In genomic region chr9:109090446-109090845, GRCm38 (mm10) we compare ENCODE assay signal across 17 mouse cellular contexts. TPM values are rescaled to one million over a fixed set of nuclear protein-coding genes. Genes with fewer than 3 reads are reported as not detected.
A peak's percentile ranks its signal among the peaks of the same experiment; 100 is the strongest.
DNase-seq lines count a peak whose midpoint lies in the region; ATAC-seq and TF ChIP-seq lines count a peak whose summit lies in the region.
"Had no signal": no experiment of that assay in that cellular context is flagged by ENCODE, and none has a peak within 500 bp of the region (broad histone marks: within the 10 kb centered on the region; RNA-seq: fewer than 3 reads in every experiment).

No protein-coding gene starts in this region.

- peaks cover 19% of the 10 kb centered on the region for H3K4me1 ChIP-seq in forebrain, embryonic 11.5 days (replicated peaks; ENCODE audit: control insufficient read depth, insufficient read depth, low read length)
- peaks cover 9% of the 10 kb centered on the region for H3K4me1 ChIP-seq in forebrain, postnatal 0 days (ENCODE audit: insufficient read depth)
- H3K4me1 ChIP-seq in lung, embryonic 14.5 days (ENCODE audit: insufficient read depth) = peaks cover 14% of the 10 kb centered on the region
- H3K4me1 ChIP-seq in lung, adult 2 months (ENCODE audit: control insufficient read depth, insufficient read depth, low read length) = peaks cover 2% of the 10 kb centered on the region
- peaks cover 17% of the 10 kb centered on the region for H3K4me1 ChIP-seq in liver, postnatal 0 days (ENCODE audit: insufficient read depth)
- H3K4me1 ChIP-seq in stomach, postnatal 0 days (replicated peaks; ENCODE audit: control insufficient read depth, insufficient read depth) = peaks cover 4% of the 10 kb centered on the region; the same call in 1 of the 2 replicates

- H3K27me3 ChIP-seq in forebrain, embryonic 11.5 days (ENCODE audit: control insufficient read depth, insufficient read depth, low read length) = no peaks in the 10 kb centered on the region
- no peaks in the 10 kb centered on the region for H3K27me3 ChIP-seq in forebrain, postnatal 0 days (ENCODE audit: insufficient read depth, low read length)
- H3K27me3 ChIP-seq in lung, embryonic 14.5 days (ENCODE audit: insufficient read depth, low read length) = no peaks in the 10 kb centered on the region
- peaks cover 15% of the 10 kb centered on the region for H3K27me3 ChIP-seq in liver, postnatal 0 days (ENCODE audit: insufficient read depth, low read length)
- no peaks in the 10 kb centered on the region for H3K27me3 ChIP-seq in stomach, postnatal 0 days (ENCODE audit: control insufficient read depth, insufficient read depth, low read length)
- H3K27me3 ChIP-seq: neural tube, embryonic 13.5 days had no signal

- ATAC-seq in forebrain, embryonic 11.5 days (replicated peaks; ENCODE audit: low FRiP score) = no peak
- ATAC-seq in forebrain, postnatal 0 days = no peak
- no peak for ATAC-seq in lung, embryonic 14.5 days (ENCODE audit: insufficient read depth)
- no peak for ATAC-seq in liver, postnatal 0 days
- no peak for ATAC-seq in stomach, postnatal 0 days (ENCODE audit: low FRiP score, low TSS enrichment)
- no peak for ATAC-seq in monocyte, adult 5-6 weeks (replicated peaks; ENCODE audit: insufficient number of reproducible peaks, low FRiP score, low TSS enrichment, poor library complexity, severe bottlenecking)
- ATAC-seq: inflammation-experienced regulatory T-cells, adult 6 months; midbrain, embryonic 16.5 days had no signal

- TF ChIP-seq EP300 in liver, postnatal 0 days (IDR thresholded peaks at IDR 0.05; ENCODE audit: low read depth) = no peak
- no peak for TF ChIP-seq EP300 in stomach, postnatal 0 days (optimal IDR thresholded peaks at IDR 0.05)

- H3K27ac ChIP-seq in forebrain, embryonic 11.5 days (ENCODE audit: low read depth, low read length) = no peak overlapping the region
- H3K27ac ChIP-seq in forebrain, postnatal 0 days (ENCODE audit: low read depth, low read length) = no peak overlapping the region
- 0 out of 2 replicates have a peak overlapping the region, but pooled peaks have one; percentile 12 for H3K27ac ChIP-seq in lung, embryonic 14.5 days (ENCODE audit: low read depth)
- peak overlapping the region; percentile 29 for H3K27ac ChIP-seq in liver, postnatal 0 days (ENCODE audit: low read depth)
- H3K27ac ChIP-seq in stomach, postnatal 0 days (replicated peaks) = peak overlapping the region; percentile 73
- H3K27ac ChIP-seq: layer of hippocampus, adult 2 months; neural tube, embryonic 13.5 days had no signal

- no peak for TF ChIP-seq CTCF in forebrain, postnatal 0 days (IDR thresholded peaks at IDR 0.05; ENCODE audit: low read depth)
- TF ChIP-seq CTCF in lung, embryonic 14.5 days (IDR thresholded peaks at IDR 0.05; ENCODE audit: low read depth) = no peak
- no peak for TF ChIP-seq CTCF in lung, adult 2 months (IDR thresholded peaks at IDR 0.05; ENCODE audit: insufficient read depth, low read length)
- TF ChIP-seq CTCF in liver, postnatal 0 days (IDR thresholded peaks at IDR 0.05; ENCODE audit: low read depth) = no peak
- no peak for TF ChIP-seq CTCF in stomach, postnatal 0 days (IDR thresholded peaks at IDR 0.05; ENCODE audit: low read depth)

- 24% methylated on average over 15 of the region's 15 CpGs for WGBS in forebrain, embryonic 11.5 days
- 16% methylated on average over 15 of the region's 15 CpGs for WGBS in forebrain, postnatal 0 days
- WGBS in lung, embryonic 14.5 days = 55% methylated on average over 15 of the region's 15 CpGs
- WGBS in lung, adult 2 months = 59% methylated on average over 15 of the region's 15 CpGs
- 65% methylated on average over 15 of the region's 15 CpGs for WGBS in liver, postnatal 0 days (ENCODE audit: insufficient replicate concordance)
- WGBS in stomach, postnatal 0 days = 44% methylated on average over 15 of the region's 15 CpGs

- no peak overlapping the region for H3K4me3 ChIP-seq in forebrain, embryonic 11.5 days (ENCODE audit: low read depth, low read length)
- no peak overlapping the region for H3K4me3 ChIP-seq in forebrain, postnatal 0 days (ENCODE audit: low read depth, low read length)
- H3K4me3 ChIP-seq in lung, embryonic 14.5 days (ENCODE audit: low read depth, low read length) = no peak overlapping the region
- no peak overlapping the region for H3K4me3 ChIP-seq in lung, adult 2 months (replicated peaks; ENCODE audit: extremely low read depth, low read depth, low read length)
- H3K4me3 ChIP-seq in liver, postnatal 0 days (ENCODE audit: low read depth, low read length) = no peak overlapping the region
- no peak overlapping the region for H3K4me3 ChIP-seq in stomach, postnatal 0 days (ENCODE audit: low read depth, low read length)
- H3K4me3 ChIP-seq: layer of hippocampus, adult 2 months; neural tube, embryonic 13.5 days had no signal

- H3K36me3 ChIP-seq in forebrain, embryonic 11.5 days (ENCODE audit: control insufficient read depth, insufficient read depth, low read length) = no peaks in the 10 kb centered on the region; the same call in 1 of the 2 replicates
- H3K36me3 ChIP-seq in forebrain, postnatal 0 days (ENCODE audit: insufficient read depth) = peaks cover 13% of the 10 kb centered on the region
- peaks cover 13% of the 10 kb centered on the region; the same call in 1 of the 2 replicates for H3K36me3 ChIP-seq in lung, embryonic 14.5 days (ENCODE audit: insufficient read depth)
- H3K36me3 ChIP-seq in liver, postnatal 0 days (replicated peaks; ENCODE audit: insufficient read depth, low read length) = peaks cover 8% of the 10 kb centered on the region; the same call in 1 of the 2 replicates
- no peaks in the 10 kb centered on the region for H3K36me3 ChIP-seq in stomach, postnatal 0 days (ENCODE audit: control insufficient read depth, insufficient read depth, low read length)

- no peaks in the 10 kb centered on the region for H3K9me3 ChIP-seq in forebrain, embryonic 11.5 days (ENCODE audit: control insufficient read depth, low read length)
- no peaks in the 10 kb centered on the region for H3K9me3 ChIP-seq in forebrain, postnatal 0 days (ENCODE audit: low read length)
- no peaks in the 10 kb centered on the region for H3K9me3 ChIP-seq in lung, embryonic 14.5 days (ENCODE audit: low read depth, low read length)
- H3K9me3 ChIP-seq in liver, postnatal 0 days (ENCODE audit: low read length) = no peaks in the 10 kb centered on the region
- no peaks in the 10 kb centered on the region for H3K9me3 ChIP-seq in stomach, postnatal 0 days (ENCODE audit: control insufficient read depth, low read length)
- H3K9me3 ChIP-seq: neural tube, embryonic 13.5 days had no signal

- no peak for TF ChIP-seq POLR2A in lung, adult 2 months (IDR thresholded peaks at IDR 0.05; ENCODE audit: borderline replicate concordance, extremely low read depth, low read depth, low read length)

- peak; percentile 57 for DNase-seq in forebrain, embryonic 11.5 days (ENCODE audit: low spot score)
- DNase-seq in forebrain, postnatal 0 days = no peak
- peak; percentile 21 for DNase-seq in lung, embryonic 14.5 days
- DNase-seq in lung, adult 2 months = no peak
- no peak for DNase-seq in liver, postnatal 0 days
- peak; percentile 42 for DNase-seq in stomach, postnatal 0 days (ENCODE audit: low spot score)
- no peak for DNase-seq in layer of hippocampus, postnatal 14 days (ENCODE audit: low spot score in 2 of 2)
- DNase-seq: adrenal gland, postnatal 10 days; heart, postnatal 14 days; right cerebral cortex, postnatal 14 days; thymus, postnatal 4 days had no signal

- H3K4me2 ChIP-seq in forebrain, embryonic 11.5 days (ENCODE audit: low read depth, low read length, severe bottlenecking) = no peak overlapping the region
- no peak overlapping the region for H3K4me2 ChIP-seq in forebrain, postnatal 0 days (ENCODE audit: low read depth)
- no peak overlapping the region for H3K4me2 ChIP-seq in lung, embryonic 14.5 days
- H3K4me2 ChIP-seq in liver, postnatal 0 days (ENCODE audit: low read depth, low read length) = 0 out of 2 replicates have a peak overlapping the region, but pooled peaks have one; percentile 4
- peak overlapping the region; percentile 14; the same call in 1 of the 2 replicates for H3K4me2 ChIP-seq in stomach, postnatal 0 days (replicated peaks; ENCODE audit: low read depth)
- H3K4me2 ChIP-seq: neural tube, embryonic 13.5 days had no signal

- H3K9ac ChIP-seq in forebrain, embryonic 11.5 days (ENCODE audit: low read length) = peak overlapping the region; percentile 20; the same call in 1 of the 2 replicates
- no peak overlapping the region for H3K9ac ChIP-seq in forebrain, postnatal 0 days
- H3K9ac ChIP-seq in lung, embryonic 14.5 days = no peak overlapping the region
- H3K9ac ChIP-seq in liver, postnatal 0 days (replicated peaks) = no peak overlapping the region
- 0 out of 2 replicates have a peak overlapping the region, but pooled peaks have one; percentile 13 for H3K9ac ChIP-seq in stomach, postnatal 0 days (ENCODE audit: low read length)
- H3K9ac ChIP-seq: neural tube, embryonic 13.5 days had no signal

RNA-seq across cellular contexts. Expression of gene Plxnb1, which starts 4.7 kb away (rescaled TPM):
- 27.3 and 28.3 TPM in 2 replicates for polyA plus RNA-seq in forebrain, embryonic 11.5 days (2014; fragmentation: Nextera tagmentation; extraction: Ambion mirVana)
- 56.3 and 78.2 TPM in 2 replicates for total RNA-seq in forebrain, postnatal 0 days (2014; rRNA removed)
- polyA plus RNA-seq in forebrain, postnatal 0 days (2015; fragmentation: Nextera tagmentation; extraction: Ambion mirVana) = 7.3 and 10.2 TPM in 2 replicates
- 16.1 and 18.4 TPM in 2 replicates for polyA plus RNA-seq in lung, embryonic 14.5 days (2014; fragmentation: Nextera tagmentation; extraction: Ambion mirVana)
- polyA plus RNA-seq in lung, adult 2 months (2012; rRNA removed) = 54.1 and 61.4 TPM in 2 replicates
- polyA plus RNA-seq in liver, postnatal 0 days (2015; fragmentation: Nextera tagmentation; extraction: Ambion mirVana) = 1.9 and 2.2 TPM in 2 replicates
- 3.0 and 3.7 TPM in 2 replicates for polyA plus RNA-seq in stomach, postnatal 0 days (2015; fragmentation: Nextera tagmentation; extraction: Ambion mirVana)
- 0.32 to 5.5 TPM (median 0.78 TPM) in 3 replicates for total RNA-seq in monocyte, adult 5-6 weeks (2017)
- total RNA-seq in layer of hippocampus, postnatal 14 days (2021) = 10 to 100 TPM; 90.5 to 91.9 TPM
- total RNA-seq: megakaryocyte progenitor cell, adult 5-6 weeks had no signal

RNA-seq across cellular contexts. Expression of gene Tma7, which starts 8.1 kb away (rescaled TPM):
- 671 and 746 TPM in 2 replicates for polyA plus RNA-seq in forebrain, embryonic 11.5 days (2014; fragmentation: Nextera tagmentation; extraction: Ambion mirVana)
- 177 and 216 TPM in 2 replicates for total RNA-seq in forebrain, postnatal 0 days (2014; rRNA removed)
- polyA plus RNA-seq in forebrain, postnatal 0 days (2015; fragmentation: Nextera tagmentation; extraction: Ambion mirVana) = 695 and 816 TPM in 2 replicates
- polyA plus RNA-seq in lung, embryonic 14.5 days (2014; fragmentation: Nextera tagmentation; extraction: Ambion mirVana) = 599 and 638 TPM in 2 replicates
- 13.4 and 19.0 TPM in 2 replicates for polyA plus RNA-seq in lung, adult 2 months (2012; rRNA removed)
- polyA plus RNA-seq in liver, postnatal 0 days (2015; fragmentation: Nextera tagmentation; extraction: Ambion mirVana) = 283 and 284 TPM in 2 replicates
- polyA plus RNA-seq in stomach, postnatal 0 days (2015; fragmentation: Nextera tagmentation; extraction: Ambion mirVana) = 416 and 424 TPM in 2 replicates
- 155 to 237 TPM (median 205 TPM) in 3 replicates for total RNA-seq in monocyte, adult 5-6 weeks (2017)
- total RNA-seq in layer of hippocampus, postnatal 14 days (2021) = 100 to 1,000 TPM; 304 to 316 TPM

RNA-seq across cellular contexts. Expression of gene Ccdc51, which starts 8.2 kb away (rescaled TPM):
- 13.2 and 17.4 TPM in 2 replicates for polyA plus RNA-seq in forebrain, embryonic 11.5 days (2014; fragmentation: Nextera tagmentation; extraction: Ambion mirVana)
- 12.2 and 12.9 TPM in 2 replicates for total RNA-seq in forebrain, postnatal 0 days (2014; rRNA removed)
- polyA plus RNA-seq in forebrain, postnatal 0 days (2015; fragmentation: Nextera tagmentation; extraction: Ambion mirVana) = 6.4 and 7.2 TPM in 2 replicates
- 9.3 and 10.6 TPM in 2 replicates for polyA plus RNA-seq in lung, embryonic 14.5 days (2014; fragmentation: Nextera tagmentation; extraction: Ambion mirVana)
- polyA plus RNA-seq in lung, adult 2 months (2012; rRNA removed) = 3.5 and 3.7 TPM in 2 replicates
- polyA plus RNA-seq in liver, postnatal 0 days (2015; fragmentation: Nextera tagmentation; extraction: Ambion mirVana) = 8.9 and 9.1 TPM in 2 replicates
- 8.9 and 9.9 TPM in 2 replicates for polyA plus RNA-seq in stomach, postnatal 0 days (2015; fragmentation: Nextera tagmentation; extraction: Ambion mirVana)
- 3.6 to 10.0 TPM (median 9.5 TPM) in 3 replicates for total RNA-seq in monocyte, adult 5-6 weeks (2017)
- 1 to 10 TPM; 7.4 to 9.4 TPM for total RNA-seq in layer of hippocampus, postnatal 14 days (2021)

RNA-seq across cellular contexts. Expression of gene Atrip, which starts 16.5 kb away (rescaled TPM):
- 28.1 and 32.1 TPM in 2 replicates for polyA plus RNA-seq in forebrain, embryonic 11.5 days (2014; fragmentation: Nextera tagmentation; extraction: Ambion mirVana)
- 45.2 and 46.1 TPM in 2 replicates for total RNA-seq in forebrain, postnatal 0 days (2014; rRNA removed)
- 34.6 and 34.8 TPM in 2 replicates for polyA plus RNA-seq in forebrain, postnatal 0 days (2015; fragmentation: Nextera tagmentation; extraction: Ambion mirVana)
- polyA plus RNA-seq in lung, embryonic 14.5 days (2014; fragmentation: Nextera tagmentation; extraction: Ambion mirVana) = 24.5 and 27.6 TPM in 2 replicates
- polyA plus RNA-seq in lung, adult 2 months (2012; rRNA removed) = 18.8 and 21.9 TPM in 2 replicates
- 6.1 and 6.7 TPM in 2 replicates for polyA plus RNA-seq in liver, postnatal 0 days (2015; fragmentation: Nextera tagmentation; extraction: Ambion mirVana)
- polyA plus RNA-seq in stomach, postnatal 0 days (2015; fragmentation: Nextera tagmentation; extraction: Ambion mirVana) = 10.8 and 11.3 TPM in 2 replicates
- 11.1 to 17.6 TPM (median 15.7 TPM) in 3 replicates for total RNA-seq in monocyte, adult 5-6 weeks (2017)
- total RNA-seq in layer of hippocampus, postnatal 14 days (2021) = 10 to 100 TPM; 27.3 to 31.7 TPM

RNA-seq across cellular contexts. Expression of gene Trex1, which starts 30.9 kb away (rescaled TPM):
- 5.9 and 8.2 TPM in 2 replicates for polyA plus RNA-seq in forebrain, embryonic 11.5 days (2014; fragmentation: Nextera tagmentation; extraction: Ambion mirVana)
- total RNA-seq in forebrain, postnatal 0 days (2014; rRNA removed) = 22.5 and 25.3 TPM in 2 replicates
- 16.5 and 20.3 TPM in 2 replicates for polyA plus RNA-seq in forebrain, postnatal 0 days (2015; fragmentation: Nextera tagmentation; extraction: Ambion mirVana)
- polyA plus RNA-seq in lung, embryonic 14.5 days (2014; fragmentation: Nextera tagmentation; extraction: Ambion mirVana) = 10.6 and 11.6 TPM in 2 replicates
- 83.7 and 86.9 TPM in 2 replicates for polyA plus RNA-seq in lung, adult 2 months (2012; rRNA removed)
- 13.3 and 14.3 TPM in 2 replicates for polyA plus RNA-seq in liver, postnatal 0 days (2015; fragmentation: Nextera tagmentation; extraction: Ambion mirVana)
- 13.3 and 15.8 TPM in 2 replicates for polyA plus RNA-seq in stomach, postnatal 0 days (2015; fragmentation: Nextera tagmentation; extraction: Ambion mirVana)
- total RNA-seq in monocyte, adult 5-6 weeks (2017) = 47.4 to 94.7 TPM (median 64.7 TPM) in 3 replicates
- total RNA-seq in layer of hippocampus, postnatal 14 days (2021) = 10 to 100 TPM in 1 of 2 experiments, 1 to 10 TPM in 1; 9.9 to 10.8 TPM

Comparison
In these comparisons a context has a peak if more than half of its experiments do, and no peak if none do; other contexts are left out.
1. DNase-seq: peak in forebrain, embryonic 11.5 days (single experiment), lung, embryonic 14.5 days (single experiment) and stomach, postnatal 0 days (single experiment); none in forebrain, postnatal 0 days (single experiment), lung, adult 2 months (single experiment), liver, postnatal 0 days (single experiment) and layer of hippocampus, postnatal 14 days (0 of 2).
2. H3K9ac ChIP-seq: peak in forebrain, embryonic 11.5 days (single experiment) and stomach, postnatal 0 days (single experiment); none in forebrain, postnatal 0 days (single experiment), lung, embryonic 14.5 days (single experiment) and liver, postnatal 0 days (single experiment).
3. RNA of gene Tma7, which starts 8.1 kb away (polyA plus RNA-seq): 671 to 746 TPM in forebrain, embryonic 11.5 days, 695 to 816 TPM in forebrain, postnatal 0 days, 599 to 638 TPM in lung, embryonic 14.5 days, 416 to 424 TPM in stomach, postnatal 0 days and 283 to 284 TPM in liver, postnatal 0 days; 13.4 to 19.0 TPM in lung, adult 2 months; every median in the first group is over 10 times any median in the second.
4. H3K27ac ChIP-seq: peak in lung, embryonic 14.5 days (single experiment), liver, postnatal 0 days (single experiment) and stomach, postnatal 0 days (single experiment); none in forebrain, embryonic 11.5 days (single experiment) and forebrain, postnatal 0 days (single experiment).
5. H3K4me2 ChIP-seq: peak in liver, postnatal 0 days (single experiment) and stomach, postnatal 0 days (single experiment); none in forebrain, embryonic 11.5 days (single experiment), forebrain, postnatal 0 days (single experiment) and lung, embryonic 14.5 days (single experiment).